Mouse (Mus musculus): ENCODE measurements at regions not wholly inside any gene's neighbourhood (a gene's known extent, or its start where the extent isn't known, plus 50 kb on each side); places are given as distances from the start of the nearest gene placed in this dataset.

DNA sequence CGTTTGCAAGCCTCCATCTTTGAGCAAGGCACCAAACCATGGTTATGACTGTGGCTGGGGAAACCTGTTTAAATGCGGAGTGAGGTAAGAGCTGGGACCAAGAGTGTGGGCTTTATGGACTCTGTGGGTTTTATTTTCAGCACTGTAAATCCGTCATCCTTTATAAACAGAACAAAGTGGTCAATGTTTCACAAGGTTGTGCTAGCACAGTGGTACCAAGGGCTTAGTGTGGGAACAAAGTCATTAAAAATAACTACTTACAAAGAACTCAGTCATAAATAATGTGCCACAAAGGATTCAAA is 51.2 kb upstream of the Emcn start:
- no peak for TF ChIP-seq POLR2A (IDR thresholded peaks at IDR 0.05; ENCODE audit: borderline replicate concordance, extremely low read depth, insufficient read depth, insufficient read length, poor library complexity, severe bottlenecking)
- no peak for TF ChIP-seq CTCF (IDR thresholded peaks at IDR 0.05; ENCODE audit: borderline replicate concordance, extremely low read depth, insufficient read depth, insufficient read length)

All from brain, embryonic 14.5 days (tissue).